Mouse (Mus musculus): ENCODE measurements around the gene Brk1. TPM values are rescaled to one million over a fixed set of nuclear protein-coding genes. Genes with fewer than 3 reads are reported as not detected.

Brk1 gene
- polyA plus RNA-seq, 1 experiment from 2014 or later = 204 TPM

DNA sequence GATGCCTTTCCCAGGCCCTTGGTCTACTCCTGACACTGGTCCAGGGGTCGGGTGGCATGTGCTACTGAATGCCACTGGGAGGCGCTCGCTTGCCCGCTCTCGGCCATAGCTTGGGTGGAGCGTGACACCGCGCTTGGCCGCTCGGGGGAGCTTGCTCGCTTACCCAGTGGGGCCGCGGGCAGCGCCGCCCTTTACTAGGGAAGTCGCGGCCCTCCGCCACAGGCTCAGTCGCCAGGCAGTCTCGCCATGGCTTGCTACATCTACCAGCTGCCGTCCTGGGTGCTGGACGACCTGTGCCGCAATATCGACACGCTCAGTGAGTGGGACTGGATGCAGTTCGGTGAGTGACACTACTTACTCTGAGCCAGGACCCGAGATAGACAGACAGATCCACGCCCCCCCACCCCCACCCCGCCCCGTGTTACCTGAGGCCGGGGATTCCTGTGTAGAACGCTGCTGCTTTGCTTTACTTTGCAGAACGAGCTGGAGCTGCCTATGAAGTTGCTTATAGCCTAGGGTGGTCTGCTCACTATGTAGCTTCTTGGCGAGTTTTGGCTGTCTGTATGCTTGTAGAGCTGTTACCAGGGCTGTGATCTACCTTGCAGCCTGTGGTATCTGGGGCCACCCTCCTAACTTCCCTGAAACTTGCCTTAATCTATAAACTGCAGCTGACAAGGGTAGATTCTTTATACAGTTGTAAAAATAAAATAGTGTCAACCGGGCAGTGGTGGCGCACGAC, 33.9 kb downstream of the Brk1 start, which contains the start of gene Irak2:
TSS of gene Irak2 (plus strand) at position 166 of the 739 bp plus-strand sequence.
- Histone ChIP-seq H3K4me1 (ENCODE audit: control insufficient read depth, insufficient read depth, low read length) (no peaks in the 10 kb centered on the region), H3K9me3 (replicated peaks; ENCODE audit: control insufficient read depth, low read length) (no peaks in the 10 kb centered on the region), H3K27me3 (ENCODE audit: control insufficient read depth, insufficient read depth, low read length) (no peaks in the 10 kb centered on the region), H3K27ac (ENCODE audit: low read length) (peak within 1 kb of the TSS; percentile 52; the same call in 1 of the 2 replicates), H3K4me2 (ENCODE audit: low read depth, low read length) (peak within 1 kb of the TSS; percentile 81), H3K4me3 (replicated peaks; ENCODE audit: low read length) (peak within 1 kb of the TSS; percentile 68), H3K9ac (ENCODE audit: low read length) (peak within 1 kb of the TSS; percentile 85), H3K36me3 (ENCODE audit: control insufficient read depth, insufficient read depth, low read length) (no peaks in the 10 kb centered on the region)
- 8% methylated on average over 37 of the region's 37 CpGs for WGBS
- ATAC-seq (ENCODE audit: insufficient read depth, low FRiP score) = peak; percentile 95

DNA sequence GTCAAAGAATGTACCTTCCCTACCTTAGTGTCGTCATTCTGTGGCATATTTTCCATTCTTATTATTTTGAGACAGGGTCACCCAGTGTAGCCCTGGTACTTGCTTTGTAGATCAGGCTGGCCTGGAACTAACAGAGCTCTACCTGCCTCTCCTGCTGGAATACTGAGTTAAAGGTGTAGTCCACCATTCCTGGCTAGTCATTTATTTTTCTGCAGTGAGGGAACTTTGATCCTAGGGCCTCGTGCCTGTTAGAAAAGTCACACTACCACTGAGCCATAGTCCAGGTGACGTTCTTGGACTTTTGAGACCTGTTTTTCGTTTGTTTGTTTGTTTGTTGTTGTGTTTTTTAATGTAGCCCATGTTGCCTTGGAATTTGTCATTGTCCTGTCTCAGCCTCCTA, 34.6 kb downstream of the Brk1 start:
- WGBS = 77% methylated on average over 4 of the region's 4 CpGs
- Histone ChIP-seq H3K4me3 (replicated peaks; ENCODE audit: low read length) (no peak overlapping the region), H3K4me2 (ENCODE audit: low read depth, low read length) (peak overlapping the region; percentile 81; the same call in 1 of the 2 replicates), H3K27ac (ENCODE audit: low read length) (no peak overlapping the region), H3K9ac (ENCODE audit: low read length) (no peak overlapping the region), H3K9me3 (replicated peaks; ENCODE audit: control insufficient read depth, low read length) (no peaks in the 10 kb centered on the region), H3K27me3 (ENCODE audit: control insufficient read depth, insufficient read depth, low read length) (no peaks in the 10 kb centered on the region), H3K36me3 (ENCODE audit: control insufficient read depth, insufficient read depth, low read length) (no peaks in the 10 kb centered on the region), H3K4me1 (ENCODE audit: control insufficient read depth, insufficient read depth, low read length) (no peaks in the 10 kb centered on the region)
- ATAC-seq (ENCODE audit: insufficient read depth, low FRiP score) = no peak

DNA sequence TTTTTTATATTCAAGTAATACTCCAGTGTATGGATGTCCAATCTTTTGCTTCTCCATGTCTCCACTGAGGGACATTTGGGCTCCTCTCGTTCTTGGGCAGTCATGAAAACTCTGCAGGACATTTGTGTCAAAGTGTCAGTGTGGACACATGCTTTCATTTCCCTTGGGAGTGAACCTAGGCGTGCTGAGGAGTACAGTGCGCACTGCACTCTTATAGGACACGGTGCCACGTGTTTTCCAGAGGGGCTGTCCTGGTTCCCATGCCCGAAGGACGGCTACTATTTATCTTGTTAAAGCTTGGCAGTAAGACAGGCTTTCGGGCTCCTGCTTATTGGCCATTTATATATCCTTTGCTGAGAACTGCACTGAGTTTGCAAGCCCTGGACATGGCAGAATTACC, 38.0 kb downstream of the Brk1 start:
- Histone ChIP-seq H3K36me3 (ENCODE audit: control insufficient read depth, insufficient read depth, low read length) (no peaks in the 10 kb centered on the region), H3K9ac (ENCODE audit: low read length) (no peak overlapping the region), H3K9me3 (replicated peaks; ENCODE audit: control insufficient read depth, low read length) (no peaks in the 10 kb centered on the region), H3K4me1 (ENCODE audit: control insufficient read depth, insufficient read depth, low read length) (no peaks in the 10 kb centered on the region), H3K27ac (ENCODE audit: low read length) (no peak overlapping the region), H3K4me3 (replicated peaks; ENCODE audit: low read length) (no peak overlapping the region), H3K27me3 (ENCODE audit: control insufficient read depth, insufficient read depth, low read length) (no peaks in the 10 kb centered on the region), H3K4me2 (ENCODE audit: low read depth, low read length) (no peak overlapping the region)
- ATAC-seq (ENCODE audit: insufficient read depth, low FRiP score) = no peak
- 70% methylated on average over 8 of the region's 8 CpGs for WGBS

DNA sequence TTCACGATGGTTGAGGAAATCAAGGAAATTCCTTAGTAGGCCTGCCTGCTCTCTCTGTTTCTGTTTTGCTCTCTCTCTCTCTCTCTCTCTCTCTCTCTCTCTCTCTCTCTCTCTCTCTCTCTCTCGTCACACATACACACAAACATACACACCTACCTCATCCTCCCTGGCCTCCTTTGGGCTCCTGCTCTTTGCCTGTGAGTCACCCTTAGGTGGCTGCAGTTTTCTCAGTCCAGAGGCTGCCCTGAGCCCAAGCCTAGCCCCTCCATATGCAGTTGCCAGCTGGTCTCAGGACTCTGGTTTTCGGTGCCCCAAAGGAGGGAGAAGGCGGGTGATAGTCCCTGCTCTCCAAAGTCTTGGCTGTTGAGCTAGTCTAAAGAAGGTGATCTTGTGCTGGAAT, 38.4 kb downstream of the Brk1 start:
- no peak overlapping the region for H3K4me2 ChIP-seq (ENCODE audit: low read depth, low read length)
- no peaks in the 10 kb centered on the region for H3K9me3 ChIP-seq (replicated peaks; ENCODE audit: control insufficient read depth, low read length)
- 68% methylated on average over 4 of the region's 4 CpGs for WGBS
- no peak overlapping the region for H3K4me3 ChIP-seq (replicated peaks; ENCODE audit: low read length)
- H3K9ac ChIP-seq (ENCODE audit: low read length) = no peak overlapping the region
- no peaks in the 10 kb centered on the region for H3K4me1 ChIP-seq (ENCODE audit: control insufficient read depth, insufficient read depth, low read length)
- peak overlapping the region; percentile 5; the same call in 1 of the 2 replicates for H3K27ac ChIP-seq (ENCODE audit: low read length)
- H3K36me3 ChIP-seq (ENCODE audit: control insufficient read depth, insufficient read depth, low read length) = no peaks in the 10 kb centered on the region
- no peaks in the 10 kb centered on the region for H3K27me3 ChIP-seq (ENCODE audit: control insufficient read depth, insufficient read depth, low read length)
- no peak for ATAC-seq (ENCODE audit: insufficient read depth, low FRiP score)

DNA sequence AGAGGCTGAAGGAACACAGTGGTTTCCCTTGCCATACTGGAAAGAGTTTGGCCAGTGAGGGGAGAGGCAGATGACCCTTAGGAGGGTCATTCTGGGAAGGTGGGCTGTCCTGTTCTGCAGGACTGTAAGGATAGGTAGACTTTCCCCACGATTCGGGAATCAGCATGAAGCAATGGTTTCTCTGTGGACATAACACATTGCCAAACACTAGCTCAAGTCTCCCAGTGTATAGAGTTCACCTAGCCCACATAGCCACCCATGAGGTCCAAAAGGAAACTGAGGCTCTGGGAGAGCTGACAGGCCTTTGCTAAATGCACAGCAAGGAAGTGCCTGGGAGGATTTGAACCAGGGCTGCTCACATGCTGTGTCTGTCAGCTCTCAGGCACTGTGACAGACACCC, 39.4 kb downstream of the Brk1 start:
- Histone ChIP-seq H3K36me3 (ENCODE audit: control insufficient read depth, insufficient read depth, low read length) (no peaks in the 10 kb centered on the region), H3K4me3 (replicated peaks; ENCODE audit: low read length) (no peak overlapping the region)
- WGBS = 84% methylated on average over 2 of the region's 2 CpGs

DNA sequence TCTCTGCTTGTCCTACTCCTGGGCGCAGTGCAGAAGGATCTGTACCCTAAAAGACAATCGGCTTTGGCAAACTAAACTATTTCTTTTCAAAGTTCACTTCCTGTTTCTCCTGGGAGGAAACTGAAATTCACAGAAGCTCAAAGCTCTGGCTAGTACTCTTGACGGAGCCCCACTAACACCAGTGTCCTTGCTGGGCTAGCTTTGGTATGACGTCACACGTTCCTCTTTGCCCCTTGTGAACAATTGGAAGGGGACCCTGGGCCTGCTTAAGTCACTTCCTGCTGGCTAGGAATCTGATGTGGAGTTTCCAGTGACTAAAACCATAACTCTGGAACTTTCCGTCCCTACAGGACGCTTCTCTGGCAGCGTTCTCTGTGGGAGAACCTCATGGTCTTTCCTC, 40.2 kb downstream of the Brk1 start:
- no peaks in the 10 kb centered on the region for H3K4me1 ChIP-seq (ENCODE audit: control insufficient read depth, insufficient read depth, low read length)
- H3K9ac ChIP-seq (ENCODE audit: low read length) = no peak overlapping the region
- no peak overlapping the region for H3K4me2 ChIP-seq (ENCODE audit: low read depth, low read length)
- no peak overlapping the region for H3K4me3 ChIP-seq (replicated peaks; ENCODE audit: low read length)
- no peaks in the 10 kb centered on the region for H3K27me3 ChIP-seq (ENCODE audit: control insufficient read depth, insufficient read depth, low read length)
- peak overlapping the region; percentile 60 for H3K27ac ChIP-seq (ENCODE audit: low read length)
- H3K9me3 ChIP-seq (replicated peaks; ENCODE audit: control insufficient read depth, low read length) = no peaks in the 10 kb centered on the region
- no peak for ATAC-seq (ENCODE audit: insufficient read depth, low FRiP score)
- 69% methylated on average over 8 of the region's 8 CpGs for WGBS
- H3K36me3 ChIP-seq (ENCODE audit: control insufficient read depth, insufficient read depth, low read length) = no peaks in the 10 kb centered on the region

More for the DNA sequence above, 39.4 kb downstream of the Brk1 start:
- Histone ChIP-seq H3K4me2 (ENCODE audit: low read depth, low read length) (no peak overlapping the region), H3K27me3 (ENCODE audit: control insufficient read depth, insufficient read depth, low read length) (no peaks in the 10 kb centered on the region), H3K9ac (ENCODE audit: low read length) (no peak overlapping the region), H3K9me3 (replicated peaks; ENCODE audit: control insufficient read depth, low read length) (no peaks in the 10 kb centered on the region), H3K27ac (ENCODE audit: low read length) (no peak overlapping the region; the same call in 1 of the 2 replicates), H3K4me1 (ENCODE audit: control insufficient read depth, insufficient read depth, low read length) (no peaks in the 10 kb centered on the region)
- ATAC-seq (ENCODE audit: insufficient read depth, low FRiP score) = no peak

DNA sequence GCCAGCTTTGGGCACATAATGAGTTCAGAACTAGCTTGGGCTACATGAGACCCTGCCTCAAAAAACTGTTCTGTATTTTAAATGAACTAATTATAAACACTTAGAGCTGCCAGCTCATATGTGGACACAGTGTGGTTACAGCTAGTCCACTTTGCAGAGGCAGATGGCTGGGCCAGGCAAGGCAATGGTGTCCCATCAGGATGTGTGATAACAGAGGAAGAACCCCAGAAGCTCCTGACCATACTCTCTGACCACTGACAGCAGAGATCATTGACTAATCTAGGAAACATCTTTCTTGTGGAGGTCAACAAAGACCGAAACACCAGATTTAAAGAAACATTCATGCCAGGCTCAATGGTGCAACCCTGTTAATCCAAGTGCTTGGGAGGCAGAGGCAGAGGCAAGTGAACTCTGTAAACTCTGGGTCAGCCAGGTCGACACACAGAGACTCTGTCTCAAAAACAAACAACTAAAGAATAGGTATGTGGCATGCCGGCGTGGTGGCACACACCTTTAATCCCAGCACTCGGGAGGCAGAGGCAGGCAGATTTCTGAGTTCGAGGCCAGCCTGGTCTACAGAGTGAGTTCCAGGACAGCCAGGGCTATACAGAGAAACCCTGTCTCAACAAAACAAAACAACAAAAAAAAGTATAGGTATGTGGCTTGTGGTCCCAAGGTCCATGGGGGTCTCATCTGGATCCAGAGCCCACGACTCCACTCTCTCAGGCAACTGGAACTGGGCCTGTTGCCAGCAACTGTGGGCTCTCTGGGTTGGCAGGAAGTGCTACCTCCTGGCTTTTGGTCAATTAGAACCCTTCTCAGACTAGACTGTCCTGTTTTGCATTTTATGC, 45.0 kb downstream of the Brk1 start:
- Histone ChIP-seq H3K4me3 (replicated peaks; ENCODE audit: low read length) (no peak overlapping the region), H3K27me3 (ENCODE audit: control insufficient read depth, insufficient read depth, low read length) (no peaks in the 10 kb centered on the region), H3K27ac (ENCODE audit: low read length) (peak overlapping the region; percentile 43), H3K9me3 (replicated peaks; ENCODE audit: control insufficient read depth, low read length) (no peaks in the 10 kb centered on the region), H3K9ac (ENCODE audit: low read length) (no peak overlapping the region), H3K4me1 (ENCODE audit: control insufficient read depth, insufficient read depth, low read length) (no peaks in the 10 kb centered on the region), H3K36me3 (ENCODE audit: control insufficient read depth, insufficient read depth, low read length) (no peaks in the 10 kb centered on the region), H3K4me2 (ENCODE audit: low read depth, low read length) (no peak overlapping the region)
- 80% methylated on average over 7 of the region's 7 CpGs for WGBS
- ATAC-seq (ENCODE audit: insufficient read depth, low FRiP score) = no peak

DNA sequence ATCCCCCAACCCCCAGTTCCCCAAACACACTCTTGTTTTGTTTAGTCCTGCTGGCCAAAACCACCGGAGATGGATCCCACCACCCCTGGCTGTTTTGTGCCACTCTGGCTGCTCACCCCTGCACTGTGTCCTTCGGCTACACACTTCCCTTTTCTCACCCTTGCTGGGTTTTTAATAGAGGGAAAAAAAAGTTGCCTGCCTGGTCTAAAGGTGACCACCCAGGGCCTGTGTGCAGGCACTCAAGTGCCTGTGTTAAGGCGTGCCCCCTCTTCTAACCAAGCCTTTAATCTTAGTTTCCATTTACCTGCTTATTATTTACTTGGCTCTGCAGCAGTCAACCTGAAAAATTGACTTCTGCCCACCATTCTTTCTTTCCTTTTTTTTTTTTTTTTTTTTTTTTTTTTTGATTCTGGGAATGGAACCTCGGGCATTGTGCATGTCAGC, 45.6 kb downstream of the Brk1 start:
- Histone ChIP-seq H3K27me3 (ENCODE audit: control insufficient read depth, insufficient read depth, low read length) (no peaks in the 10 kb centered on the region), H3K4me2 (ENCODE audit: low read depth, low read length) (no peak overlapping the region), H3K9ac (ENCODE audit: low read length) (no peak overlapping the region), H3K4me3 (replicated peaks; ENCODE audit: low read length) (no peak overlapping the region), H3K27ac (ENCODE audit: low read length) (peak overlapping the region; percentile 43), H3K36me3 (ENCODE audit: control insufficient read depth, insufficient read depth, low read length) (no peaks in the 10 kb centered on the region), H3K9me3 (replicated peaks; ENCODE audit: control insufficient read depth, low read length) (no peaks in the 10 kb centered on the region), H3K4me1 (ENCODE audit: control insufficient read depth, insufficient read depth, low read length) (no peaks in the 10 kb centered on the region)
- 47% methylated on average over 4 of the region's 4 CpGs for WGBS
- ATAC-seq (ENCODE audit: insufficient read depth, low FRiP score) = no peak

DNA sequence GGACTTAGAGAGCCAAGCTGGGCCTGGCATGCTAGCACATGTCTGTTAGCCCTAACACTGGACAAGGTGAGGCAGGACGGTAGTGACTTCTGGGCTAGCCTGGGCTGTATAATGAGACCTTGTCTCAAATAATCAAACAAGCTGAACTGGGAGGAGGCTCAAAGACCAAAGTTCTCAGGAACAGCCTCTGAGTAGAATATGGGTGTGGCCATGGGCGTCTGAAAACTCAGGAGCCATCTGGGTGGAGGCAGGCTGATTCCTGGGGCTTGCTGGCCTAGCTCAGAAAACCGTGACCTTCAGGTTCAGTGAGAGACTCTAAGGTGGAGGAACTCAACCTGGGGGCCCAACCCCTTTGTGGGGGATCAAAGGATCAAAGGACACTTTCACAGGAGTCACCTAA, 47.1 kb downstream of the Brk1 start:
- no peaks in the 10 kb centered on the region for H3K27me3 ChIP-seq (ENCODE audit: control insufficient read depth, insufficient read depth, low read length)
- H3K9ac ChIP-seq (ENCODE audit: low read length) = no peak overlapping the region
- no peak overlapping the region for H3K4me3 ChIP-seq (replicated peaks; ENCODE audit: low read length)
- H3K4me2 ChIP-seq (ENCODE audit: low read depth, low read length) = no peak overlapping the region
- no peaks in the 10 kb centered on the region for H3K36me3 ChIP-seq (ENCODE audit: control insufficient read depth, insufficient read depth, low read length)
- ATAC-seq (ENCODE audit: insufficient read depth, low FRiP score) = no peak
- 49% methylated on average over 3 of the region's 3 CpGs for WGBS
- no peaks in the 10 kb centered on the region for H3K4me1 ChIP-seq (ENCODE audit: control insufficient read depth, insufficient read depth, low read length)
- H3K9me3 ChIP-seq (replicated peaks; ENCODE audit: control insufficient read depth, low read length) = no peaks in the 10 kb centered on the region
- H3K27ac ChIP-seq (ENCODE audit: low read length) = no peak overlapping the region
